Mouse (Mus musculus) intestine, embryonic 16.5 days (tissue): ENCODE results near the gene Hoxb2. TPM values are rescaled to one million over a fixed set of nuclear protein-coding genes. Genes with fewer than 3 reads are reported as not detected.
A peak's percentile ranks its signal among the peaks of the same experiment; 100 is the strongest.

ENCODE experiments used
- ATAC-seq: fragments of 200-750 bp; cut with Nextera tagmentation; 2 replicates; pipeline ENCODE4 v1.8.0; 2017; ENCODE audit warnings: moderate TSS enrichment, moderate library complexity
- H3K27ac ChIP-seq: fragments of 300-500 bp; sonication (generic); 2 replicates; pipeline ENCODE4 v1.5.1; 2014; ENCODE audit warnings: mild to moderate bottlenecking, low read length
- H3K27me3 ChIP-seq: fragments of 300-500 bp; sonication (generic); replicated peaks from 2 replicates; pipeline ENCODE4 v1.6.1; 2014; ENCODE audit warnings: low read length, control low read depth, mixed read lengths; ENCODE audit not compliant: control insufficient read depth, insufficient read depth
- H3K36me3 ChIP-seq: fragments of 300-500 bp; sonication (generic); 2 replicates; pipeline ENCODE4 v1.6.1; 2014; ENCODE audit warnings: low read length, control low read depth; ENCODE audit not compliant: control insufficient read depth, insufficient read depth
- H3K4me1 ChIP-seq: fragments of 300-500 bp; sonication (generic); 2 replicates; pipeline ENCODE4 v1.6.1; 2014; ENCODE audit warnings: low read length, control low read depth, mixed read lengths; ENCODE audit not compliant: control insufficient read depth, insufficient read depth
- H3K4me2 ChIP-seq: fragments of 300-500 bp; sonication (generic); 2 replicates; pipeline ENCODE4 v1.6.1; 2014; ENCODE audit warnings: low read depth, low read length, control low read depth
- H3K4me3 ChIP-seq: fragments of 300-500 bp; sonication (generic); 2 replicates; pipeline ENCODE4 v1.5.1; 2014; ENCODE audit warnings: mild to moderate bottlenecking, low read length
- H3K9ac ChIP-seq: fragments of 300-500 bp; sonication (generic); 2 replicates; pipeline ENCODE4 v1.6.1; 2014; ENCODE audit warnings: low read depth, low read length
- H3K9me3 ChIP-seq: fragments of 300-500 bp; sonication (generic); 2 replicates; pipeline ENCODE4 v1.6.1; 2016; ENCODE audit warnings: low read length, control low read depth; ENCODE audit not compliant: control insufficient read depth
- WGBS: fragments of 180-500 bp; shearing (Covaris S2); extraction: QIAGEN DNeasy Blood & Tissue Kit; methylation state at CpG from one replicate; pipeline ENCODE4 v1.1.7; 2014; 5-methylcytosine and 5-hydroxymethylcytosine counted together
- polyA plus RNA-seq: library from polyadenylated mRNA; unstranded; fragments of >200 nt; fragmentation: Nextera tagmentation; extraction: Ambion mirVana; gene quantifications from 2 replicates; pipeline ENCODE4 v1.2.1, GENCODE M21; 2015

Gene Hoxb2
- 9.6 and 11.6 TPM in 2 replicates for polyA plus RNA-seq

GRCm38 (mm10) chr11:96350341-96350624 lies at the start of gene Hoxb2:
TSS of gene Hoxb2 (plus strand) at chr11:96350525.
- WGBS, result 17% methylated on average over 2 of the region's 2 CpGs
- Histone ChIP-seq H3K9me3 (no peaks in the 10 kb centered on the region), H3K9ac (peak within 1 kb of the TSS; percentile 91), H3K27me3 (peaks cover 9% of the 10 kb centered on the region; the same call in 1 of the 2 replicates), H3K4me2 (peak within 1 kb of the TSS; percentile 78), H3K4me1 (peaks cover 35% of the 10 kb centered on the region), H3K27ac (peak within 1 kb of the TSS; percentile 97), H3K4me3 (peak within 1 kb of the TSS; percentile 73; the same call in 1 of the 2 replicates), H3K36me3 (no peaks in the 10 kb centered on the region)
- no peak for ATAC-seq

DNA sequence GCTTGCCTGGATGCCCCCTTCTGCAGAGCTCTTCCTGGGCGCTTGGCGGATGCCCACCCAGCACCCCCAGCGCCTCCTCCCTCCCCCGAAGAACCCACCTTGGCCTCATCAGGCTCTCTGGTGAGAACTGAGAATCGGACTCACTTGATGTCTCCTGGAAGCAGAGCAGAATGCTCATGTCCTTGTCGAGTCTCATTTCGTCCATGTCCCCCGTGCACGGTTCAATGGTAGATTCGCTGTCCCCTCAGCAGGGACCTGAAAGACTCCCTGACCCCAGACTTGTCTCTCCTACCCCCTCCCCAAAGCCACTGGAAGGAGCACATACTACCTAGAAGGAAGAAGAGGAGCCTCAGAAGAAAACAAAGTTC lies 49.3 kb upstream of the Hoxb2 start:
- peaks cover 27% of the 10 kb centered on the region for H3K4me1 ChIP-seq
- no peaks in the 10 kb centered on the region for H3K9me3 ChIP-seq
- 38% methylated on average over 10 of the region's 10 CpGs for WGBS
- H3K4me3 ChIP-seq, result peak overlapping the region; percentile 60
- peak overlapping the region; percentile 44; the same call in 1 of the 2 replicates for H3K27ac ChIP-seq
- H3K36me3 ChIP-seq, result no peaks in the 10 kb centered on the region
- H3K4me2 ChIP-seq, result peak overlapping the region; percentile 78
- ATAC-seq, result no peak
- peaks cover 46% of the 10 kb centered on the region for H3K27me3 ChIP-seq
- H3K9ac ChIP-seq, result peak overlapping the region; percentile 81

DNA sequence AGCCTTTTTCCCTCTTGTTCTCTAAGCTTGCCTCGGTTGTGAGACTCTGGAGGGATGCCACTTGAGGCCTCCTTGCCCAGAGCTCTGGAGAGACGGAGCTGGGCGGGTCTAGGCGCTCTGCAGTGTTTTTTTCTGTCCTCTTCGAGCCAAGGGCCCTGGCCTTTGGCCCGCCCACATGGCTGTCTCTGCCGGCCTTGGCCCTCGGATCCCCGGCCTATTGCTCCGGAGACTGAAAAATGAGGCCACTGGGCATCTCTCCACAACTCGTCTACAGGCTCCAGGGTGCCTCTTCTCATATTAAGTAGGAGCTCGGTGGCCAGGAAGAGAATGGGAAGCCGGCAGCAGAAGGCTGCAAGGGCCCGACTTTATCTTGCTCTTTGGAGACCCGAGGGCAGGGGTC lies 48.5 kb upstream of the Hoxb2 start:
- 19% methylated on average over 15 of the region's 15 CpGs for WGBS

DNA sequence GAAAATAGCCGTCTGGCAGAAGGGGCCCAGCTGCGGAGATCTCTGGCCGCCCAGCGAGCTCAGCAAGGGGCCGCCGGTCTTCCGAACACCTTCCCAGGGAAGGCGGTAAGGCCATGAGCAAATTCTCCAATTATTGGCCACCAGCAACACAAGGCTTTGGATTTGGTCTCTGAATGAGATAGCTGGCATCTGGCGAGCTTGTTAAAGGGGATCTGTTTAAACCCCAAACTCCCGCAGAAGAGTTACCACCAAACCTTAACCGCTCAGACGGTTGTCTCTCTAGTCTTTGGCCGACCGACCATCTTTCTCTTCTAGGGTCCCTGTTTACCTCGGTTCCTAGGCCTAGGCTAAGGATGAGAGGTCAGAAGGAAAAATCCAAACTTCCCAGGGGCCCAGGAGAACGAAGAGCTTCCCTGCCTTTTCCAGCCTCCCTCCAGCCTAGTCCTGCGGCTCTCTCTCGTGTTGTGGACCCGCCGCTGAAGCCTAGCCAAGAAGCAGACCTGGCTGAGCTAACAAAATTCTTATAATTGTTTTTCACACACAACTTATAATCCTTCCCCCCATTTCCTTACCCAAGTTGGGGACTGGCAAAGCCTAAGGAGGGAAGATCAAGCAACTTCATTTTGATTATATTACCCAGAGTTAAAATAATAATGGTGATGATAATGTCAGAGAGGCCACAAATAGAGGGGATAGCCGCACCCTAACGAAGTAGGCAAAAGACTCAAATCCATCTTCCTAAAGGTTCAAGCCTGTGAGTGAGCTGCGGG lies 47.8 kb upstream of the Hoxb2 start:
- peak overlapping the region; percentile 46 for H3K27ac ChIP-seq
- ATAC-seq, result no peak
- WGBS, result 22% methylated on average over 23 of the region's 23 CpGs
- no peaks in the 10 kb centered on the region for H3K9me3 ChIP-seq
- peak overlapping the region; percentile 46 for H3K9ac ChIP-seq
- H3K4me2 ChIP-seq, result peak overlapping the region; percentile 79
- peaks cover 24% of the 10 kb centered on the region for H3K4me1 ChIP-seq
- peak overlapping the region; percentile 50; the same call in 1 of the 2 replicates for H3K4me3 ChIP-seq
- H3K36me3 ChIP-seq, result no peaks in the 10 kb centered on the region
- peaks cover 35% of the 10 kb centered on the region for H3K27me3 ChIP-seq

More for the DNA sequence above, 48.5 kb upstream of the Hoxb2 start:
- ATAC-seq, result no peak
- peaks cover 41% of the 10 kb centered on the region for H3K27me3 ChIP-seq
- no peaks in the 10 kb centered on the region for H3K9me3 ChIP-seq
- H3K4me3 ChIP-seq, result peak overlapping the region; percentile 19
- peak overlapping the region; percentile 46 for H3K9ac ChIP-seq
- peak overlapping the region; percentile 79 for H3K4me2 ChIP-seq
- H3K36me3 ChIP-seq, result no peaks in the 10 kb centered on the region
- H3K27ac ChIP-seq, result peak overlapping the region; percentile 46
- H3K4me1 ChIP-seq, result peaks cover 29% of the 10 kb centered on the region

- whole genome bisulfite sequencing, result 3% methylated on average over 69 of the region's 69 CpGs
- peak within 1 kb of the TSS; percentile 93 for H3K27ac ChIP-seq
- peak; percentile 39 for ATAC-seq
- H3K9ac ChIP-seq, result peak within 1 kb of the TSS; percentile 81
- H3K4me3 ChIP-seq, result peak within 1 kb of the TSS; percentile 50
- H3K27me3 ChIP-seq, result peaks cover 27% of the 10 kb centered on the region
- peaks cover 21% of the 10 kb centered on the region for H3K4me1 ChIP-seq
- H3K4me2 ChIP-seq, result peak within 1 kb of the TSS; percentile 79
- H3K9me3 ChIP-seq, result no peaks in the 10 kb centered on the region
- H3K36me3 ChIP-seq, result no peaks in the 10 kb centered on the region
These were observed 46.9 kb upstream of the Hoxb2 start, which contains the start of gene Hoxb5 for GRCm38 (mm10) chr11:96303151-96304099. TSS of gene Hoxb5 (plus strand) at chr11:96303336.

DNA sequence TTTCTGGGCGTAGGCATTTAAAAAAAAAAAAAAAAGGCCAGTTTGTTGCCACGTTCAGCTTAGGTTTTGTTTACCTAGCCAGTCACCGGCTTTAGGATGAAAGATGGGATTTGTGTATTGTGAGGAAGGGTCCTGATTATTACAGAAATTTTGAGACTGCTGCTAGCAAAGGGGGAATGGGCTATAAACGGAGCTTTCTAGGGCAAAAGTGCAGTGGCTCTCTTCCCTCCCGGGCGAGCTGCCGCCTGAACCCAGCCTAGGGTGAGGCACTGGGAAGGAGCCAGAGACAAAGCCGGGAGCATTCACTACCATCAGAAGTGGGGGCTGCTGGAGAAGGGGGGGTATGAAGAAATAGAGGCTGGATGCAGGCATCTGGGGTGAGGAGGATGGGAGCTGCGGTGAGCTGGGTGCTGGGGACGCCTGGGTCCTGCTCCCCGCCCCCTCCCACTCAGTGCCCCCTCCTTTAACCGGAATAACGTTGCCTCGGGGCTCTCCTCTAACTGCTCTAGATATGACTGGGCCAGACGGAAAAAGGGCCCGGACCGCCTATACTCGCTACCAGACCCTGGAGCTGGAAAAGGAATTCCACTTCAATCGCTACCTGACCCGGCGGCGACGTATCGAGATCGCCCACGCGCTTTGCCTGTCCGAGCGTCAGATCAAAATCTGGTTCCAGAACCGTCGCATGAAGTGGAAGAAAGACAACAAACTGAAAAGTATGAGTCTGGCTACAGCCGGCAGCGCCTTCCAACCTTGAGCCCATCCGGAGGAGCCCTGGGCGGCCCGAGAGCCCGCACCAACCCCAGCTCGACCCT lies 45.7 kb upstream of the Hoxb2 start:
- Histone ChIP-seq H3K27ac (peak overlapping the region; percentile 81), H3K9me3 (no peaks in the 10 kb centered on the region), H3K27me3 (peaks cover 20% of the 10 kb centered on the region), H3K4me2 (peak overlapping the region; percentile 79), H3K4me3 (peak overlapping the region; percentile 50), H3K9ac (peak overlapping the region; percentile 81), H3K36me3 (no peaks in the 10 kb centered on the region), H3K4me1 (peaks cover 25% of the 10 kb centered on the region)
- 9% methylated on average over 38 of the region's 38 CpGs for WGBS
- no peak for ATAC-seq

DNA sequence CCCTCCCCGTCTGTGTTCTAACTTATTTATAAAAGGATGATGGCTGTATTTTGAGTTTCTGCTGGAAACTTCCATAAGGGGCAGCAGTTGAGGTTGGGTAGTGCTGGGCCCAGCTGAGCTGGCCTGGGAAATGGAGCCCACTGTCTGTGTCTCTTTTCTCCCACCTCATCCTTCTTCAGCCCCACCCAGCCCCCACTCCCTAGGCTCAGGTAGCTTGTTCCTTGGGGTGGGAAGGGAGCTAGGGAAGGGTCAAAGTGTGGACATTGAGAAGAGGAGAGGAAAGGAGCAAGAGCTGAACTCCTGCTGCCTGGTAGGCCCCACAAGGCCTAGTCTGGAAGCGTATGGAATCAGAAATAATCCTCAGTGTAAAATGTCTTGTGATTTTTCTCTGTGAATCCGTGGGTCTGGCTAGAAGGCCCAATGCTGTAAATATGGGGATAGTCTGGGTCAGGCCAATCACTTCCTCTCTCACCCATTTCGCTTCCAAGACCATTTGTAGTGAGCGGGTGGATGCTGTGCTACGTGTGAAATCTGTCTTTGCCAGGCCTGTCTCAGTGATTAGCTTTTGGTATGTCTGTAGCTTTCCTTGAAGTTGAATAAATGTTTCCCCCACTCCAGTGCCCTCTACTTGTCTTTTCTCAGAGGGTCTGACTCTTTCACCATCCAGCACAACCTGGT lies 44.7 kb upstream of the Hoxb2 start:
- ATAC-seq, result no peak
- Histone ChIP-seq H3K9me3 (no peaks in the 10 kb centered on the region), H3K4me3 (peak overlapping the region; percentile 50), H3K9ac (peak overlapping the region; percentile 81), H3K4me1 (peaks cover 28% of the 10 kb centered on the region), H3K36me3 (no peaks in the 10 kb centered on the region), H3K27me3 (peaks cover 13% of the 10 kb centered on the region), H3K4me2 (peak overlapping the region; percentile 79), H3K27ac (peak overlapping the region; percentile 81)
- WGBS, result 53% methylated on average over 6 of the region's 6 CpGs

GRCm38 (mm10) chr11:96306183-96306907 lies 44.0 kb upstream of the Hoxb2 start:
- Histone ChIP-seq H3K9ac (peak overlapping the region; percentile 81), H3K4me2 (peak overlapping the region; percentile 79), H3K27me3 (peaks cover 8% of the 10 kb centered on the region; the same call in 1 of the 2 replicates), H3K9me3 (no peaks in the 10 kb centered on the region), H3K27ac (peak overlapping the region; percentile 81), H3K36me3 (no peaks in the 10 kb centered on the region), H3K4me1 (peaks cover 29% of the 10 kb centered on the region), H3K4me3 (peak overlapping the region; percentile 50)
- ATAC-seq, result no peak
- 20% methylated on average over 7 of the region's 7 CpGs for WGBS
